Mouse (Mus musculus) kidney, adult 2 months (tissue): ENCODE results near the gene Fbxw2.

Experiments used
- CTCF ChIP-seq: fragments of 200-500 bp; conservative IDR thresholded peaks from 2 replicates; pipeline ENCODE4 v1.5.1; 2011; ENCODE audit warnings: low read depth, mild to moderate bottlenecking, control low read depth, low read length, moderate library complexity, mixed read lengths; ENCODE audit not compliant: insufficient read depth, insufficient read length
- POLR2A ChIP-seq: fragments of 200-500 bp; IDR thresholded peaks from one replicate; pipeline ENCODE4 v1.6.1; 2011; ENCODE audit warnings: low read depth, low read length, control low read depth

GRCm38 (mm10) chr2:34857728-34858127 lies 31.6 kb upstream of the Fbxw2 start:
- TF ChIP-seq CTCF, result no peak
- TF ChIP-seq POLR2A, result no peak
